In genomic region chr12:111238778-111239177, GRCm38 (mm10) we compare ENCODE assay signal across 9 mouse cellular contexts. TPM values are rescaled to one million over a fixed set of nuclear protein-coding genes. Genes with fewer than 3 reads are reported as not detected.
DNase-seq lines count a peak whose midpoint lies in the region; ATAC-seq lines count a peak whose summit lies in the region.
"Had no signal": no experiment of that assay in that cellular context is flagged by ENCODE, and none has a peak within 500 bp of the region (broad histone marks: within the 10 kb centered on the region; RNA-seq: fewer than 3 reads in every experiment).

No protein-coding gene starts in this region.

- no peak for ATAC-seq in neural tube, embryonic 15.5 days (ENCODE audit: low FRiP score)
- ATAC-seq in kidney, embryonic 16.5 days (ENCODE audit: low FRiP score, low TSS enrichment): 0 out of 2 replicates have a peak, but pooled peaks have one; percentile 67

- H3K27me3 ChIP-seq in neural tube, embryonic 15.5 days (replicated peaks): no peaks in the 10 kb centered on the region
- H3K27me3 ChIP-seq in kidney, embryonic 16.5 days (ENCODE audit: insufficient read depth, low read length): no peaks in the 10 kb centered on the region

- 51% methylated on average over 4 of the region's 4 CpGs for WGBS in neural tube, embryonic 15.5 days
- WGBS in kidney, embryonic 16.5 days: 28% methylated on average over 4 of the region's 4 CpGs

- no peak overlapping the region for H3K4me2 ChIP-seq in neural tube, embryonic 15.5 days
- H3K4me2 ChIP-seq in kidney, embryonic 16.5 days (replicated peaks; ENCODE audit: low read depth, low read length): no peak overlapping the region

- H3K27ac ChIP-seq in neural tube, embryonic 15.5 days (replicated peaks): peak overlapping the region; percentile 54
- H3K27ac ChIP-seq in kidney, embryonic 16.5 days (ENCODE audit: low read length): peak overlapping the region; percentile 76

- DNase-seq in adrenal gland, postnatal 36 days: peak; percentile 12 to 39
- no peak for DNase-seq in adrenal gland, adult 2 months
- DNase-seq in neural tube, embryonic 10.5 days (ENCODE audit: extremely low spot score, low spot score): no peak
- peak; percentile 85 for DNase-seq in thymus, postnatal 0 days (ENCODE audit: low spot score)
- DNase-seq in B cell, adult 2 months: no peak
- DNase-seq in spleen, adult 18-20 months: no peak

- H3K9me3 ChIP-seq in neural tube, embryonic 15.5 days (replicated peaks): no peaks in the 10 kb centered on the region
- H3K9me3 ChIP-seq in kidney, embryonic 16.5 days (ENCODE audit: low read length): no peaks in the 10 kb centered on the region

- H3K4me3 ChIP-seq in neural tube, embryonic 15.5 days (replicated peaks): no peak overlapping the region
- H3K4me3 ChIP-seq in kidney, embryonic 16.5 days (ENCODE audit: low read length): no peak overlapping the region

- no peak overlapping the region for H3K9ac ChIP-seq in neural tube, embryonic 15.5 days (replicated peaks)
- no peak overlapping the region for H3K9ac ChIP-seq in kidney, embryonic 16.5 days (replicated peaks; ENCODE audit: low read length)

- H3K36me3 ChIP-seq in neural tube, embryonic 15.5 days: peaks cover 30% of the 10 kb centered on the region
- peaks cover 5% of the 10 kb centered on the region; the same call in 1 of the 2 replicates for H3K36me3 ChIP-seq in kidney, embryonic 16.5 days (ENCODE audit: insufficient read depth, low read length)

- peaks cover 8% of the 10 kb centered on the region; the same call in 1 of the 2 replicates for H3K4me1 ChIP-seq in neural tube, embryonic 15.5 days
- H3K4me1 ChIP-seq in kidney, embryonic 16.5 days (ENCODE audit: insufficient read depth, low read length): peaks cover 22% of the 10 kb centered on the region

RNA-seq across cellular contexts. Expression of gene Amn, which starts 32.1 kb away (rescaled TPM):
- total RNA-seq in adrenal gland, postnatal 36 days (2021): not detected
- total RNA-seq in adrenal gland, adult 2 months (2021): not detected
- 0.17 and 0.62 TPM in 2 replicates for polyA plus RNA-seq in adrenal gland, adult 2 months (2012; rRNA removed)
- 45.9 and 50.2 TPM in 2 replicates for polyA plus RNA-seq in neural tube, embryonic 15.5 days (2015; fragmentation: Nextera tagmentation; extraction: Ambion mirVana)
- polyA plus RNA-seq in kidney, embryonic 16.5 days (2015; fragmentation: Nextera tagmentation; extraction: Ambion mirVana): 70.7 and 87.7 TPM in 2 replicates
- polyA plus RNA-seq in thymus, postnatal 0 days (2015; fragmentation: Nextera tagmentation; extraction: Ambion mirVana): 0.93 and 1.0 TPM in 2 replicates

RNA-seq across cellular contexts. Expression of gene 4930595D18Rik, which starts 54.5 kb away (rescaled TPM):
- total RNA-seq in adrenal gland, postnatal 36 days (2021): not detected
- total RNA-seq in adrenal gland, adult 2 months (2021): not detected
- polyA plus RNA-seq in adrenal gland, adult 2 months (2012; rRNA removed): not detected in 2 replicates
- polyA plus RNA-seq in neural tube, embryonic 15.5 days (2015; fragmentation: Nextera tagmentation; extraction: Ambion mirVana): not detected in 2 replicates
- polyA plus RNA-seq in kidney, embryonic 16.5 days (2015; fragmentation: Nextera tagmentation; extraction: Ambion mirVana): not detected in 2 replicates
- 0.34 TPM in 1 of 2 replicates, not detected in the other for polyA plus RNA-seq in thymus, postnatal 0 days (2015; fragmentation: Nextera tagmentation; extraction: Ambion mirVana)
- total RNA-seq: left cerebral cortex, postnatal 10 days had no signal

Comparison
In these comparisons a context has a peak if more than half of its experiments do, and no peak if none do; other contexts are left out.
1. DNase-seq: peak in adrenal gland, postnatal 36 days (2 of 2) and thymus, postnatal 0 days (single experiment); none in adrenal gland, adult 2 months (single experiment), neural tube, embryonic 10.5 days (single experiment), B cell, adult 2 months (0 of 2) and spleen, adult 18-20 months (0 of 2).
2. RNA of gene Amn, which starts 32.1 kb away (polyA plus RNA-seq): 70.7 to 87.7 TPM in kidney, embryonic 16.5 days and 45.9 to 50.2 TPM in neural tube, embryonic 15.5 days; 0.93 to 1.0 TPM in thymus, postnatal 0 days and 0.17 to 0.62 TPM in adrenal gland, adult 2 months; every median in the first group is over 10 times any median in the second.